Mouse (Mus musculus): ENCODE results near the gene Amz2. TPM values are rescaled to one million over a fixed set of nuclear protein-coding genes. Genes with fewer than 3 reads are reported as not detected.

The Amz2 gene
- total and polyA plus RNA-seq, 3 experiments = 50.2 to 57.5 (median 52.4) TPM

DNA sequence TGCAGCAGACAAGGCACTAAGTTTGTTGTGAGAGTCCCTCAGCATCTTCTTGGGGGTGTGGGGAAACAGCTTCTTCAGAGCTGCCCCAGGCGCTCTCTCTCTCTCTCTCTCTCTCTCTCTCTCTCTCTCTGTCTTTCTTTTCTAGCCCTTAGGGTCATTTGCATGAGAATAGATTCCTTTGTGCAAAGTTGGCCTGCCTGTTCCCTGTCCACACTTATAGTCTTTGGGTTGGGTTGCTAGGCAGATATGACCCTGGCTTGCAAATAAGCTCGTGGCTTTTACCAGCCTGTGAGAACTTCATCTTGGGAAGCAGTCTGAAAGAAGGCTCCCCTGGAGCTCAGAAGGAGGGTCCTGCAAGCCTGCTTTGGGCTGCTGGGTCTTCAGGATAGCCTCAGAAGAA, 50.5 kb downstream of the Amz2 start:
- Histone ChIP-seq H3K79me2 (replicated peaks; ENCODE audit: control insufficient read depth, insufficient read depth, low read length) (no peaks in the 10 kb centered on the region), H3K4me1 (ENCODE audit: control insufficient read depth, insufficient read depth, low read length) (no peaks in the 10 kb centered on the region), H3K36me3 (ENCODE audit: control insufficient read depth, insufficient read depth, low read length) (no peaks in the 10 kb centered on the region), H3K27ac (no peak overlapping the region), H3K4me3 (no peak overlapping the region), H3K9ac (ENCODE audit: low read depth, low read length) (no peak overlapping the region), H3K27me3 (ENCODE audit: control insufficient read depth, insufficient read depth, low read length) (no peaks in the 10 kb centered on the region)
- 75% methylated on average over 2 of the region's 2 CpGs for WGBS
- intact Hi-C loops (cut with DNase I) = no loop called here
- DNase-seq = no peak
- TF ChIP-seq POLR2A (IDR thresholded peaks at IDR 0.05; ENCODE audit: insufficient read depth, low read depth, low read length) = no peak
- TF ChIP-seq EP300 (IDR thresholded peaks at IDR 0.05; ENCODE audit: insufficient read depth, low read depth, low read length) = no peak
- TF ChIP-seq CTCF (IDR thresholded peaks at IDR 0.05) = no peak

DNA sequence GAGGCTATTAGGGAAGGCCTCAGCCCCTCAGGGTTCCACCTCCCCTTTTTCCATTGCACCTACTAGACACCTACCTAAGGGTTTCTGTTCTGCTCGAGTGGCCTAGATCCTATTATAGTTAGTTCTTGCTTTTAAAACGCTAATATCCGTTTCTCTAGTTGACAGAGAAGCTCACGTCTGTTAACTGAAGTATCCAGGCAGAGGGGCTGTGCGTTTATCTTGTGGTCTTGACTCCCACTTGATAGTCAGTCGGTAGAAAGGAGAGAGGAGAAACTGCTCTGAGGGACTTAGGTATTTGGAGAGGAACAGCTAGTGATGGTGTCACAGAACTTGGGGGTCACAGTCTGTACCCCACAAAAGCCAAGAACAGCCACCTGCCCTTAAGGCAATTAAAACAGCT, 50.9 kb downstream of the Amz2 start:
- H3K27ac ChIP-seq = no peak overlapping the region
- TF ChIP-seq CTCF (IDR thresholded peaks at IDR 0.05) (no peak), EP300 (IDR thresholded peaks at IDR 0.05; ENCODE audit: insufficient read depth, low read depth, low read length) (no peak), POLR2A (IDR thresholded peaks at IDR 0.05; ENCODE audit: insufficient read depth, low read depth, low read length) (no peak)
- H3K36me3 ChIP-seq (ENCODE audit: control insufficient read depth, insufficient read depth, low read length) = no peaks in the 10 kb centered on the region
- H3K4me1 ChIP-seq (ENCODE audit: control insufficient read depth, insufficient read depth, low read length) = no peaks in the 10 kb centered on the region
- no peak overlapping the region for H3K4me3 ChIP-seq
- H3K79me2 ChIP-seq (replicated peaks; ENCODE audit: control insufficient read depth, insufficient read depth, low read length) = no peaks in the 10 kb centered on the region
- intact Hi-C loops (cut with DNase I) = no loop called here
- H3K9ac ChIP-seq (ENCODE audit: low read depth, low read length) = no peak overlapping the region
- no peak for DNase-seq
- 87% methylated on average over 6 of the region's 6 CpGs for WGBS
- H3K27me3 ChIP-seq (ENCODE audit: control insufficient read depth, insufficient read depth, low read length) = no peaks in the 10 kb centered on the region

DNA sequence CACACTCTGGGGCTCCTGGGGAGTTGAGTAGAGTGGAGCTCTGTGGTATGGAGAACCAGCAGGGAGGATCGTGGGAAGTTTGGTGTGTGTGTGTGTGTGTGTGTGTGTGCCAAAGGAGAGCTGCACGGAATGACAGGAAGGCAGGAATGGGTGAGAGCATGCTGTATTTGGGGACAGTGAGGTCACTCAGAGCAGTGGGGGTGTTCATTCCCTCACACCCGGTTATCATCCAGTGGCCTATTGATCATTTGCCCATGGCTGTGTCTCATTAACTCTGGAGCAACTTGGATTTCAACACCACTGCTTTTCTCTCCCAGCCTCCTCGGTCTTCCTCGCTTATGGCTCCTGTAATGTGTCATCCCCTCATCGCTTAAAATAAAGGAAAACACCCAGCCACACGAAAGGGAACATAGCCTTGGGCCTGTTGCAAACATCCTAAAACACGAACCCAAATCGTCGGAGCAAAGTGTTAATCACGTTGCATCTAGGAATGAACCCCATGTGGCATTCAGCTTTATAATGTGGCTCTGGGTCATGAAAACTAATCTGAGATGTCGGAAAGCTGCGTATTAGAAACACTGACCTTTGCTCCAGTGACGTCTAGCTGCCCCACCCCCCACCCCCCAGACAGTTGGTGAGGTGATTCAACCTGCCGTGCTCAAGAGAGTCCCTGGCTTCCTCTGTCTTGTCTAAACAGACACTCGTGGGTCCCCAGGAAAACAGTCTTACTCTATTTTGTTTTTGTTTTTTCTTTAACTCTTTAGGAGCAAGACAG, 52.0 kb downstream of the Amz2 start:
- no peaks in the 10 kb centered on the region for H3K4me1 ChIP-seq (ENCODE audit: control insufficient read depth, insufficient read depth, low read length)
- 52% methylated on average over 16 of the region's 16 CpGs for WGBS
- intact Hi-C loops (cut with DNase I) = no loop called here
- H3K27me3 ChIP-seq (ENCODE audit: control insufficient read depth, insufficient read depth, low read length) = no peaks in the 10 kb centered on the region
- H3K27ac ChIP-seq = no peak overlapping the region
- TF ChIP-seq EP300 (IDR thresholded peaks at IDR 0.05; ENCODE audit: insufficient read depth, low read depth, low read length) = no peak
- TF ChIP-seq POLR2A (IDR thresholded peaks at IDR 0.05; ENCODE audit: insufficient read depth, low read depth, low read length) = no peak
- TF ChIP-seq CTCF (IDR thresholded peaks at IDR 0.05) = no peak
- H3K36me3 ChIP-seq (ENCODE audit: control insufficient read depth, insufficient read depth, low read length) = no peaks in the 10 kb centered on the region
- no peaks in the 10 kb centered on the region for H3K79me2 ChIP-seq (replicated peaks; ENCODE audit: control insufficient read depth, insufficient read depth, low read length)
- DNase-seq = no peak
- H3K4me3 ChIP-seq = no peak overlapping the region
- H3K9ac ChIP-seq (ENCODE audit: low read depth, low read length) = no peak overlapping the region

DNA sequence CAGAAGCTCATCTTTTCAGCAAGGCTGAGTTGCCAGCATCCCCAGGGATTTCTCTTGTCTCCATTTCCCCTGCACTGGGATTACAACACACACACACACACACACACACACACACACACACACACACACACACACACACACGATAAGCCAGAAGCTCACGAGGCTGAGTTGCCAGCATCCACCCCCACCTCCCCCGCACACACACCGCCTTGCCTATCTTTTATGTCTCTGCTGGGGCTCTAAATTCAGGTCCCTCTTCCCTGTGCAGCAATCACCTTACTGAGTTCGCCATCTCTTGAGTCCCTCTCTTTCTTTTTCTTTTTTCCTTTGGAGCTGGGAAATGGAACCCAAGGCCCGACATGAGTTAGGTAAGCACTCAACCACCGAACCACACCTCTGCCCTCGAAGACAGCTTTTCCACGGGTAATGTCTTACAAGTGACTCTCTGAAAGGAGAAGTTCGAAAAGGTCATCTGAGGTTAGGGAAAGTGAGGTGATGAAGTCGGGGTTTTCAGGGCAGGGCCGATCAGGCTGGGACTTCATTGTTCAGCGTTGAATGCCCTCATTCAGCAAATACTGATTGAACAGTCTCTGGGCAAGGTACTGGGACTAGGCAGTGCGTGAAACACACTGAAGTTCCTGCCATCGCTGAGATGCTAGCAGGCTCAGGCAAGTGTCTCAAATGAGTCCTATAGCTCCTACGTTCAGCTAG, 54.0 kb downstream of the Amz2 start:
- intact Hi-C loops (cut with DNase I) = no loop called here

DNA sequence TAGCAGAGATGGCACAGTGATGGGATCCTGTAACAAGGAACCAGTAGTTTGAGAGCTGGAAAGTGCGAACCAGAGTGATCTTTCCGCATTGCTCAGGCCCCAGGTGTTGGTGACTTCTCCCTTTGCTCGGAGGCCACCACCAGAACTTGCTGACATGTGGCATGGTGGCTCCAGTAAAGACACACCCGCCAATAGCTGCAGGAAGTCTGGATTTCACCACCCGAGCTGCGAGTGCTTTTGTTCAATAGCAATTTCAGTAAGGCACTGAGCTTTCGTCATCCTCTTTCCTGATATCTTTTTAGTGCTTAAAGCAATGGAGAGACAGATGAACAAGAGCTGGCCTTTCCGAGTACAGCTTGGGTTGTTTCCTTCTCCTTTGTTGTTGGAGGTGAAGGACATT, 54.7 kb downstream of the Amz2 start:
- H3K4me1 ChIP-seq (ENCODE audit: control insufficient read depth, insufficient read depth, low read length) = no peaks in the 10 kb centered on the region

More for the DNA sequence above, 54.0 kb downstream of the Amz2 start:
- DNase-seq = no peak
- Histone ChIP-seq H3K4me3 (no peak overlapping the region), H3K27ac (no peak overlapping the region), H3K4me1 (ENCODE audit: control insufficient read depth, insufficient read depth, low read length) (no peaks in the 10 kb centered on the region), H3K27me3 (ENCODE audit: control insufficient read depth, insufficient read depth, low read length) (no peaks in the 10 kb centered on the region), H3K36me3 (ENCODE audit: control insufficient read depth, insufficient read depth, low read length) (no peaks in the 10 kb centered on the region), H3K9ac (ENCODE audit: low read depth, low read length) (no peak overlapping the region), H3K79me2 (replicated peaks; ENCODE audit: control insufficient read depth, insufficient read depth, low read length) (no peaks in the 10 kb centered on the region)
- TF ChIP-seq EP300 (IDR thresholded peaks at IDR 0.05; ENCODE audit: insufficient read depth, low read depth, low read length) (no peak), POLR2A (IDR thresholded peaks at IDR 0.05; ENCODE audit: insufficient read depth, low read depth, low read length) (no peak)
- 76% methylated on average over 16 of the region's 16 CpGs for WGBS

More for the DNA sequence above, 54.7 kb downstream of the Amz2 start:
- Histone ChIP-seq H3K27ac (no peak overlapping the region), H3K4me3 (no peak overlapping the region), H3K79me2 (replicated peaks; ENCODE audit: control insufficient read depth, insufficient read depth, low read length) (no peaks in the 10 kb centered on the region), H3K9ac (ENCODE audit: low read depth, low read length) (no peak overlapping the region), H3K27me3 (ENCODE audit: control insufficient read depth, insufficient read depth, low read length) (no peaks in the 10 kb centered on the region), H3K36me3 (ENCODE audit: control insufficient read depth, insufficient read depth, low read length) (no peaks in the 10 kb centered on the region)
- TF ChIP-seq POLR2A (IDR thresholded peaks at IDR 0.05; ENCODE audit: insufficient read depth, low read depth, low read length) = no peak
- TF ChIP-seq EP300 (IDR thresholded peaks at IDR 0.05; ENCODE audit: insufficient read depth, low read depth, low read length) = no peak
- no peak for TF ChIP-seq CTCF (IDR thresholded peaks at IDR 0.05)
- intact Hi-C loops (cut with DNase I) = no loop called here
- DNase-seq = no peak
- WGBS = 70% methylated on average over 8 of the region's 8 CpGs

All from heart, adult 2 months (tissue).